Mouse (Mus musculus): ENCODE data around the gene Rnf6. TPM values are rescaled to one million over a fixed set of nuclear protein-coding genes. Genes with fewer than 3 reads are reported as not detected.

Rnf6 gene
- 10 to 100 TPM; 35.6 to 38.1 TPM for total RNA-seq (2021)
- long read RNA-seq, experiment 1, transcript Rnf6-206 (5 exons, 3,452 nt), result major isoform, 30 of 54 reads
- long read RNA-seq, experiment 1, partial matches to known transcripts, result 14 of 54 reads
- long read RNA-seq, experiment 1, other reads (novel, unspliced or antisense), result 5 of 54 reads
- long read RNA-seq, experiment 2, transcript Rnf6-206 (5 exons, 3,452 nt), result major isoform, 43 of 74 reads
- long read RNA-seq, experiment 2, transcript Rnf6-201 (5 exons, 2,388 nt), result minor isoform, 6 of 74 reads
- long read RNA-seq, experiment 2, partial matches to known transcripts, result 19 of 74 reads
- long read RNA-seq, experiment 2, other reads (novel, unspliced or antisense), result 5 of 74 reads

DNA sequence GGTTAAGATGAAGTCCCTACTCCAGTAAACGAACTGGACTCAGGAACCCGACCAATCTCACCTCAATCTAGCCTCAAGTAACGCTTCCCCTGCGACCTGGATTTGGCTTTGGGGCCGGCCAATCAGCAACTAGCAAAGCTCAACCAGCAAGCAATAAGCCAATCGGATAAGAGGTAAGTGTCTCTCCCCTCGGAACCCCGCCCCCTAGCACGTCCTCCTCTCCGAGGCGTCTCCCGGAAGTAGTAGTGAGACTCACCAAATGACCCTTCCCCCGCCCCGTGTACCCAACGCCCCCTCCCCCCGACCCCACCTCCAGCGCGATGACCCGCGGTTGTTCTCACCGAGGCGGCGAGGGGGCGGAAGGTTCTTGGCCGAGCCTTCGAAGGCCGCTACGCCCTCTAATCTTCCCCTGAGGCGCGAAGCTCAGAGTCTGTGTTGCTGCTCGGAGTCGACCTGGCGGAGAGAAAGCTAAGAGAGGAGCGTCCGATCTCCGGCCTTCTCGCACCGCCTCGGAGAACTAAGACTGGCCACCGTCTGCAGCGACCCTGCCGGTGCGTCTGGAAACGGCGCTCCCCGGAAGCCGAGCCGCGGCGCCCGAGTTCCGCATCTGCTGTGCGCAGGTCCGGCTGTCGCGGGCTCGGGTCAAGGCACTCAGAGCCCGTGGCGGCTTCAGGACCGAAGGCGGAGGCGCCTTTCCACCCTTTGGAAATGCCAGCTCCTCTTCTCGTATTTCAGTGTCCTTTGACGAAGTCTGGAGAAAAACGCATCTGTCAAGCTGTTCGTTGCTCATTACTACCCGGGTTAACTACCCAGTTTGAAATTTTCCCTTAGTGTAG, at the start of gene Rnf6:
Rnf6 (minus strand) TSS at position 677 of the 836 bp plus-strand sequence.
- intact Hi-C loops (cut with DNase I; ENCODE audit: low total_unique reads), result no loop called here
- peak; percentile 96 for DNase-seq

DNA sequence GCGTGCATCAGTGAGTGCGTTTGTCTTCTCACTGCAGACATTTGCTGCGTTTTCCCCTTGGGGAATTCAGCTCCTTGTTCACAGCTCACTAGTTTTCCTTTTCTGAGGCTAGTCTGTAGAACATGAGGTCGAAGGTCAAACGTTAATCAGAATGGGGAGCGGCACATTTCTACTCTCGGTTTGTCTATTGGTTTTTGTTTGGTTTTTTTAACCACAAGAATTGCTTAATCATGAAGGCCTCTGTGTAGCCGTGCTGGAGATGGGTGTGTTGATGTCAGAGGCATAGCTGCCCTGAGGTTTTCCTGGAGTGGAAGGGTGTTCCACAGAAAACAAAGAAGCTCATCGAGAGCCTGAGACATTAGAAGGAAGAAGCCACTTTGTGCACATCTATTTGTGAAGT, 49.2 kb upstream of the Rnf6 start:
- intact Hi-C loops (cut with DNase I; ENCODE audit: low total_unique reads), result no loop called here
- DNase-seq, result no peak

- no peak for DNase-seq
- intact Hi-C loops (cut with DNase I; ENCODE audit: low total_unique reads), result no loop called here
These were observed 46.4 kb upstream of the Rnf6 start for GRCm38 (mm10) chr5:146267776-146268175.

DNA sequence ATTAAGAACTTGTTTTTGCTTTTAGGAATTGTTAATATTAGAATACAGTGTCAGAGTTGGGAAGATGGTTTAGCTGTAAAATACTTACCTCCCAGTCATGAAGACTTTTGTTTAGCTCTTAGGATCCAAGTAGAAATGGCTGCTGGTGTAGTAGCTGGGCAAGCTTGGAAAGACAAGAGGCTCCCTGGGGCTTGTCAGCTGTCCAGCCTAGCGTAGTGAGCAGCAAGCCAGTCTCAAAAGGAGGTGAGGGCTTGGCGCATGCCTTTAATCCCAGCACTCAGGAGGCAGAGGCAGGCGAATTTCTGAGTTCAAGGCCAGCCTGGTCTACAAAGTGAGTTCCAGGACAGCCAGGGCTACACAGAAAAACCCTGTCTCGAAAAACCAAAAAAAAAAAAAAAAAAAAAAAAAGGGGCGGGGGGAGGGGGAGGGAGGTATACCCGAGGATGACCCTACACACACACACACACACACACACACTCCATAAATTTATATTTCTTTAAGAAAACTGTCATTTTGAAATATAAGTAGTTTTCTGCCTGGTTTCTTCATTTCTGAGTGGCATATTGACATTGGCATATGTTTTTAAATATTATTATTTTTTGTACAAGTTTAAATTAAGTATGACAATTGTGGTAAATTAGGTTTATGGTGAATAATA, 44.7 kb upstream of the Rnf6 start:
- intact Hi-C loops (cut with DNase I; ENCODE audit: low total_unique reads), result no loop called here
- no peak for DNase-seq

- DNase-seq, result no peak
- intact Hi-C loops (cut with DNase I; ENCODE audit: low total_unique reads), result no loop called here
These were observed 38.6 kb upstream of the Rnf6 start for GRCm38 (mm10) chr5:146260003-146260402.

DNA sequence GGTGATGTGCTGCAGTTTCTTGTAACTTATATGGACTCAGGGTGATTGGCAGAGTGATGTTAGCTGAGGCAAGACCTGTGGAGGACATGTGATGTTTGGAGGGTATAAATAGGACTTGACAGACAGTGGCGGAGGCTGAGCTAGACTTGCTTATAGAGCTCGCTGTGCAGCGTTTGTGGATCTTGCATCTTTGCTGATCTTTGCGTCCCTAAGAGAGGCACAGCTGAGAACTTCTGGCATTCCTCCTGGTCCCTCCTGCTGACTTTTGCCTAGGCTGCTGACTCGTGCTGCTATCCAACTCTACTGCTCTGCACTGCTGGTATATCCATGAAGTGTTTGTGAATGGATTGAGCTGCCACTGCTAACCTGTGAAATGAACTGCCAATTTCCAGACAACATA, 32.3 kb upstream of the Rnf6 start:
- intact Hi-C loops (cut with DNase I; ENCODE audit: low total_unique reads), result no loop called here
- DNase-seq, result no peak

DNA sequence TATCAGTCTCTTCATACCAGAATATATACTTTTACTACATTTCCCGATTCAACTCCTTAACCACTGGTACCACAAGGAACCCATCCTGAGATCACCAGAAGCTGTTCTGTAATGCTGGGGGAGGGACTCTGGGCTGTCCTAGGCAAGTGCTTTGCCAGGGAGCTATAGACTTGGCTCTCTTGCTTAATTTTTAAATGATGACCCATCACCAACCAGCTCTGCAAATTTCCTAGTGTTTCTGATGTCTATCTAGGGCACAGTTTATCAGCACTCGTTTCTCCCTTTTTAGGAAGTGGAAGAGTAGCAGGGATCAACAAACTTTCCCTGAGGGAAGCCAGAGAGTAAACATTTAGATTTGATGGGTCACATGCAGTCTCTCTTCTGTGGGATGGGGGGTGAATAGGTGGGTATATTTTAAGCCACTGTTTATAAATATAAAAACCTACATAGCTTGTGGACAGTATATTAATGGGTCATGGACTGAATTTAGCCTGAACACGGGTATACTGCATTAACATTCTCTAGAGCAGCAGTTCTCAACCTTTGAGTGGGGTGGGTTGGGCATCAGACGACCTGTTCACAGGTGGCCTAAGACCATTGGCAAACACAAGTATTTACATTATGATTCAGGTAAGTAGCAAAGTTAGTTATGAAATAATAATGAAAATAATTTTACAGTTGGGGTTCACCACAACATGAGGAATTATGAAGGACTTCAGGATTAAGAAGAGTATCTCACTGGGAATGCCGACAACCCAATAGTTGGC, 30.5 kb upstream of the Rnf6 start:
- no peak for DNase-seq
- intact Hi-C loops (cut with DNase I; ENCODE audit: low total_unique reads), result no loop called here

DNA sequence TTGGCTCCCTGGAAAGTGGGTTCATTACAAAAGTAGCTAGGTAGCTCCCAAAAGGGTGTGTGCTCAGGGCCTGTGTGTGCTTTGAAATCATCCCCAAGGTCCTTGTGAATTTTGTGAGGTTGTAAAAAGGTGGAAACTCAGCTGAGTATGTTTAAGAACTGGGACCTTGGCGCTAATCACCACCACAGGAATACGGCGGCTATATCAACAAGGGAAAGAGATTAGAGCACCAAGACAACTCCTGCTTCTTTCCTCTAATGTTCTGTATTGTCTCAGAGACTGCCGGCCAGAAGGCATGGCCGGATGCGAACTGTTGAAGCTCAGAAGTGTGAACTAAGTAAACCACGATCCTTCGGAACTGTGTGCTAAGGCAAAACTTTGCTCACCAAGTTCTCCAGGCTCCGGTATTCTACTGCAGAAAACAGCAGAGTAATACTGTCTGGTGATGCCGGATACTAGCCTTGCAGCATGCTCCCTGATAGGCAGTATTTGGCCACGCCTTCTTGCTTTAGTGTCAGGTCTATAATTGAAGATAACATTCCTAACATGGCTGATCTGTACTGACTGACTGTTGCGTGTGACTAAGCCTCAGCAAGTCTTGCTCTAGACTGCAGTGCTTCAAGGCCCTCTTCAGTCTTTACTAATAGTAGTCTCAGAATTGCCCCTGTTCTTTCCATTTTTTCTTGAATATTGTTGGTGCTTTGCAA, 29.2 kb upstream of the Rnf6 start:
- DNase-seq, result no peak
- intact Hi-C loops (cut with DNase I; ENCODE audit: low total_unique reads), result no loop called here

DNA sequence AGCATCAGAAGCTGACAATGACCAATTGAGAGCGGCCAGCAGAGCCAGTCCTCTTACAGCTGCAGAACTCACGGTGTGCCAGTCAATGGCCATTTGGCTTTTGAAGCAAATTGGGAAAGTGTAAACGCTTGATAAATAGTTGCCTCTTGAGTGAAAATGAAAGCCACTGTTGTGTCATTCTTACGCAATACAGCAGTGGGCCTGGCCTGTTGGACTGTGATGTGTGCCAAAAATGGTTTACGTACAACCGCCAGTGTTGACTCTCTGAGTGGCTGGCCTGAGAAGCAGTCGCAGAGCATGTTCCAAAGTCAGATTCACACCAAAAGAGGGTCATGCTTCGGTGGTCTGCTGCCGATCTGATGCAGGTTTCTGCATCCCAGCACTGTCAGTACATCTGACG, 27.4 kb upstream of the Rnf6 start:
- intact Hi-C loops (cut with DNase I; ENCODE audit: low total_unique reads), result no loop called here
- DNase-seq, result no peak

- intact Hi-C loops (cut with DNase I; ENCODE audit: low total_unique reads), result no loop called here
- DNase-seq, result no peak
These were observed 26.4 kb upstream of the Rnf6 start for GRCm38 (mm10) chr5:146247709-146248108.

DNA sequence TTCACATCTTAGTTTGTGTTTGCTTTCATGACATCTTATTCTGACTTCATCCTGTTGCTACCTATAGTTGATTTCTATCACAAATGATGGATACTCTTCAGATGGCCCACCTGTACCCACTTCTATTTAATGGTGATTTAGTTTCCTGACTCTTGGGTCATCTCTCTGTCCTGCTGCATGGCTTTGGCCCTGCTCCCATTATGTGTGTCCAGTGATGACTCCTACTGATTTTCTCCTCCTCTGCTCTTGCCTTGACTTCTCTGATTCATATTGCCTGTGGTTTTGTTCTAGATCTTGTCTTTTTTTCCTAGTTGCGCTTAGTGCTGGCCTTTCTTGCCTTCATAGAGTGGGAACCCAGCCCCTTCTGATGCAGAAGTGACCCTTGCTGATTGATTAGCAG, 25.0 kb upstream of the Rnf6 start:
- intact Hi-C loops (cut with DNase I; ENCODE audit: low total_unique reads), result no loop called here
- DNase-seq, result no peak

- intact Hi-C loops (cut with DNase I; ENCODE audit: low total_unique reads), result no loop called here
- no peak for DNase-seq
These were observed 24.5 kb upstream of the Rnf6 start for GRCm38 (mm10) chr5:146245646-146246370.

DNA sequence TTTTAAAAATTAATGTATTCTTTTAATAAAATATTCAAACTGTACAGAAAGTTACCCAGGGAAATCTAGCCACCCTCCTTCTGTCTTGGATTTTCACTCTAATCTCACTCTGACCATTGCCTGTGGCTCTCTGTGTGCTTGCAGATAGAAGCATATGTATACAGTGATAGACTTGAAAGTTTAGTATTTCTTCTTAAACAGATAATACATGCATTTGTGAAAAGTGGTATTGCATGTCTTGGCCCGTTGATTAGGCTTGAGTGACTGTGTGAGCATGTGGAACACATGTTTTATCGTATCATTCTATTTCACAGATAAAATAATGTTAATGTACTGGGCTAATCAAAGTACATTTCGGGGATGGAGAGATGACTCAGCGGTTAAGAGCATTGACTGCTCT, 23.8 kb upstream of the Rnf6 start:
- intact Hi-C loops (cut with DNase I; ENCODE audit: low total_unique reads), result no loop called here
- no peak for DNase-seq

DNA sequence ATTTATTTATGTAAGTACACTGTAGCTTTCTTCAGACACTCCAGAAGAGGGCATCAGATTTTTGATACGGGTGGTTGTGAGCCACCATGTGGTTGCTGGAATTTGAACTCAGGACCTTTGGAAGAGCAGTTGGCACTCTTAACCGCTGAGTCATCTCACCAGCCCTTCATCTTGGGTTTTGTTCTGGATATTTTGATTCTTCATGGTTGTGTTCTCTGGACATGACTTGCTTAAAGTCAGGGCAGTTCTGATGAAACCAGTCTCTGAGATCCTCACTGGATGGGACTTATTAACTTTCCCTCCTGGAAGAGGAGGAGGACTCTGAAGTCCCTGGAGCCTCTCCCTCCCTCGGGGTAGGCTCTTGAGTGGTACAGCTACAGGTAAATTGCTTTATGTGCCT, 19.8 kb upstream of the Rnf6 start:
- DNase-seq, result no peak
- intact Hi-C loops (cut with DNase I; ENCODE audit: low total_unique reads), result no loop called here

GRCm38 (mm10) chr5:146240771-146241170, 19.4 kb upstream of the Rnf6 start:
- no peak for DNase-seq
- intact Hi-C loops (cut with DNase I; ENCODE audit: low total_unique reads), result no loop called here

DNA sequence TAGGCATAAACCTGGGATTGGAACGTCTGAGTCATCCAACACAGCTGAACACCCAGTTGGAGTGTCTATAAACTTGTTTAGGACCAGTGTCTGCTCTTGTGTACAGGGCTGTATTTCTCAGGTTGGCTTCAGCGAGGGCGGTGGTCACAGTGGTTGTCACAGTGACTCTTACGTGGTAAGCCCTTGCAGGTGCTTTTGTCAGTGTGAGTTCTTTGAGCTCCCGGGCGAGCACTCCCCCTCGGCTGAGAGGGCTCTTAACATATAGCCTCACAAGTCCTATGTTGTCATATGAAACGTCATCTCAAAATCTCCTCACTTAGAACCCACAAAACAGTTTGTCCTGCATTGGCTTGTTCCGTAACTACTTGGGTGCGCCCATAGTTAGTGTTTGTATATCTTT, 16.9 kb upstream of the Rnf6 start:
- intact Hi-C loops (cut with DNase I; ENCODE audit: low total_unique reads), result loop anchor here (10.0 kb wide), 1 partner anchor 47 kb away; no protein-coding TSS in a partner anchor
- DNase-seq, result no peak

- intact Hi-C loops (cut with DNase I; ENCODE audit: low total_unique reads), result loop anchor here (10.0 kb wide), 1 partner anchor 50 kb away; no protein-coding TSS in a partner anchor
- no peak for DNase-seq
These were observed 13.0 kb upstream of the Rnf6 start for GRCm38 (mm10) chr5:146234336-146234735.

- intact Hi-C loops (cut with DNase I; ENCODE audit: low total_unique reads), result loop anchor here (10.0 kb wide), 1 partner anchor 52 kb away; no protein-coding TSS in a partner anchor
- DNase-seq, result no peak
These were observed 11.5 kb upstream of the Rnf6 start for GRCm38 (mm10) chr5:146232816-146233215.

Measured in gastrocnemius, postnatal 14 days (tissue).